8 mouse cellular contexts compared by ENCODE assay signal in genomic region chr10:56369073-56369472, GRCm38 (mm10). TPM values are rescaled to one million over a fixed set of nuclear protein-coding genes. Genes with fewer than 3 reads are reported as not detected.
DNase-seq lines count a peak whose midpoint lies in the region; ATAC-seq and TF ChIP-seq lines count a peak whose summit lies in the region.

No protein-coding gene starts in this region.

- H3K9me3 ChIP-seq in kidney, embryonic 15.5 days (replicated peaks), result no peaks in the 10 kb centered on the region

- H3K27me3 ChIP-seq in kidney, embryonic 15.5 days, result no peaks in the 10 kb centered on the region
- no peaks in the 10 kb centered on the region for H3K27me3 ChIP-seq in liver, adult 2 months (ENCODE audit: control insufficient read depth, insufficient read depth, low read length)
- no peaks in the 10 kb centered on the region for H3K27me3 ChIP-seq in thymus, adult 2 months (ENCODE audit: control insufficient read depth, insufficient read depth, low read length)

- no peak overlapping the region for H3K4me3 ChIP-seq in kidney, embryonic 15.5 days (replicated peaks)
- H3K4me3 ChIP-seq in liver, adult 2 months (ENCODE audit: insufficient read depth, low read depth, low read length), result no peak overlapping the region
- H3K4me3 ChIP-seq in olfactory bulb, adult 2 months (ENCODE audit: insufficient read depth, low read depth, low read length), result no peak overlapping the region
- H3K4me3 ChIP-seq in thymus, adult 2 months (ENCODE audit: control insufficient read depth, insufficient read depth, low read length), result no peak overlapping the region

- H3K27ac ChIP-seq in kidney, embryonic 15.5 days, result no peak overlapping the region
- H3K27ac ChIP-seq in liver, adult 2 months (replicated peaks; ENCODE audit: insufficient read depth, low read depth, low read length), result no peak overlapping the region
- H3K27ac ChIP-seq in olfactory bulb, adult 2 months (ENCODE audit: insufficient read depth, low read depth, low read length), result no peak overlapping the region
- no peak overlapping the region for H3K27ac ChIP-seq in thymus, adult 2 months (ENCODE audit: control insufficient read depth, insufficient read depth, low read length)

- no peak overlapping the region for H3K9ac ChIP-seq in kidney, embryonic 15.5 days
- no peak overlapping the region for H3K9ac ChIP-seq in liver, adult 2 months (ENCODE audit: low read depth, low read length)

- no peak for TF ChIP-seq POLR2A in liver, adult 2 months (IDR thresholded peaks at IDR 0.05; ENCODE audit: extremely low read depth, insufficient read depth, low read length)
- no peak for TF ChIP-seq POLR2A in olfactory bulb, adult 2 months (IDR thresholded peaks at IDR 0.05; ENCODE audit: insufficient read depth, low read depth, low read length)
- no peak for TF ChIP-seq POLR2A in thymus, adult 2 months (IDR thresholded peaks at IDR 0.05; ENCODE audit: control insufficient read depth, extremely low read depth, insufficient read depth, low read length, poor library complexity)

- peak; percentile 75 for ATAC-seq in kidney, embryonic 15.5 days (replicated peaks; ENCODE audit: low FRiP score)

- DNase-seq in urinary bladder, adult 18-20 months (ENCODE audit: low spot score in 2 of 2), result peak; percentile 29 to 45
- no peak for DNase-seq in urinary bladder, postnatal 10 days (ENCODE audit: low spot score)
- peak; percentile 87 for DNase-seq in embryo, embryonic 10.5 days (ENCODE audit: low spot score)
- DNase-seq in gastrocnemius, postnatal 4 days (ENCODE audit: low spot score in 2 of 2), result peak; percentile 51 to 71
- DNase-seq in liver, adult 2 months (ENCODE audit: extremely low read depth, low read depth, low spot score), result peak; percentile 39
- DNase-seq in thymus, adult 2 months, result peak; percentile 67

- H3K79me2 ChIP-seq in liver, adult 2 months (ENCODE audit: control insufficient read depth, insufficient read depth, low read length), result no peaks in the 10 kb centered on the region

- no peak overlapping the region for H3K4me2 ChIP-seq in kidney, embryonic 15.5 days

- no peaks in the 10 kb centered on the region for H3K36me3 ChIP-seq in kidney, embryonic 15.5 days
- H3K36me3 ChIP-seq in liver, adult 2 months (ENCODE audit: control insufficient read depth, insufficient read depth, low read length), result no peaks in the 10 kb centered on the region
- no peaks in the 10 kb centered on the region for H3K36me3 ChIP-seq in thymus, adult 2 months (ENCODE audit: control insufficient read depth, insufficient read depth, low read length)

- peaks cover 7% of the 10 kb centered on the region for H3K4me1 ChIP-seq in kidney, embryonic 15.5 days
- no peaks in the 10 kb centered on the region for H3K4me1 ChIP-seq in liver, adult 2 months (ENCODE audit: control insufficient read depth, insufficient read depth, low read length)
- H3K4me1 ChIP-seq in olfactory bulb, adult 2 months (ENCODE audit: control insufficient read depth, insufficient read depth, low read length), result no peaks in the 10 kb centered on the region
- H3K4me1 ChIP-seq in thymus, adult 2 months (replicated peaks; ENCODE audit: control insufficient read depth, insufficient read depth, low read length), result no peaks in the 10 kb centered on the region

- TF ChIP-seq CTCF in liver, adult 2 months (IDR thresholded peaks at IDR 0.05; ENCODE audit: low read depth, low read length), result peak; percentile 90
- TF ChIP-seq CTCF in olfactory bulb, adult 2 months (IDR thresholded peaks at IDR 0.05; ENCODE audit: insufficient read depth, low read depth, low read length), result 0 out of 2 replicates have a peak, but pooled peaks have one; percentile 42
- TF ChIP-seq CTCF in thymus, adult 2 months (IDR thresholded peaks at IDR 0.05; ENCODE audit: borderline replicate concordance, control insufficient read depth, extremely low read depth, insufficient read depth, low read length, poor library complexity), result no peak

- 23% methylated on average over 7 of the region's 7 CpGs for WGBS in kidney, embryonic 15.5 days
- WGBS in liver, adult 2 months, result 16% methylated on average over 7 of the region's 7 CpGs
- WGBS in olfactory bulb, adult 2 months, result 18% methylated on average over 7 of the region's 7 CpGs
- 16% methylated on average over 7 of the region's 7 CpGs for WGBS in thymus, adult 2 months

RNA-seq across cellular contexts. Expression of gene Gja1, which starts 8.1 kb away (rescaled TPM):
- total RNA-seq in gastrocnemius, postnatal 4 days (2021), result 10 to 100 TPM; 43.5 to 44.7 TPM
- 141 and 151 TPM in 2 replicates for polyA plus RNA-seq in kidney, embryonic 15.5 days (2015; fragmentation: Nextera tagmentation; extraction: Ambion mirVana)
- total RNA-seq in liver, adult 2 months (2014; rRNA removed), result 4.1 and 5.5 TPM in 2 replicates
- polyA plus RNA-seq in liver, adult 2 months (2012; rRNA removed), result 0.66 and 0.73 TPM in 2 replicates
- not detected in 2 replicates for polyA plus RNA-seq in olfactory bulb, adult 2 months (2012; ENCODE audit: insufficient read depth, insufficient read length, low replicate concordance, missing spikeins)
- 4.6 and 7.3 TPM in 2 replicates for polyA plus RNA-seq in thymus, adult 2 months (2012; rRNA removed)
